Mouse (Mus musculus): ENCODE measurements at regions not wholly inside any gene's neighbourhood (a gene's known extent, or its start where the extent isn't known, plus 50 kb on each side); places are given as distances from the start of the nearest gene placed in this dataset.
"Not testable (repeated sequence)": the region's sequence is repeated elsewhere in the genome, so short reads cannot be mapped to it uniquely, and the experiment has no call there.

DNA sequence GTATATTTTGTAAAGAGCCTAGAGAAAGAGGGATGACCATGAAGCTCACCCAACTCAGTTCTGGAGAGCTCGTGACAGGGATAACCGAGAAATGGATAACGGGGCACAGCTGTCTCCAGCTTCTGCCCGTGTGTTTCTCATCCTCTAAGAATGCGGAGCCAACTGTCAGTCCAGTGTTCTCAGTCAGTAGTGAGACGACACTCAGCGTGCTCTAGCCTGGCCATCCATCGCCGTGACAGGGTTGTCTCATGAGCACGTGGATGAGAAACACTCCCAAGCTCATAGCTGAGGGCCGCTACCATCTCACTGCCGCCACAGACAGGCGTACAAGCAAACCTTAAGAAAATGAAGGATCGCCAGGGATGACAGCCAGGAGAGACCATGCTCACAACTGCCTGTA, 167.8 kb upstream of the Plcz1 start:
- Histone ChIP-seq H3K9me3 (replicated peaks) (peaks cover 8% of the 10 kb centered on the region), H3K27me3 (ENCODE audit: low read depth, poor library complexity, severe bottlenecking) (no peaks in the 10 kb centered on the region), H3K4me1 (peaks cover 6% of the 10 kb centered on the region; the same call in 1 of the 2 replicates), H3K4me3 (no peak overlapping the region), H3K27ac (replicated peaks) (no peak overlapping the region), H3K36me3 (no peaks in the 10 kb centered on the region)
- no peak for DNase-seq (ENCODE audit: low spot score)
- WGBS: 85% methylated on average over 14 of the region's 14 CpGs

DNA sequence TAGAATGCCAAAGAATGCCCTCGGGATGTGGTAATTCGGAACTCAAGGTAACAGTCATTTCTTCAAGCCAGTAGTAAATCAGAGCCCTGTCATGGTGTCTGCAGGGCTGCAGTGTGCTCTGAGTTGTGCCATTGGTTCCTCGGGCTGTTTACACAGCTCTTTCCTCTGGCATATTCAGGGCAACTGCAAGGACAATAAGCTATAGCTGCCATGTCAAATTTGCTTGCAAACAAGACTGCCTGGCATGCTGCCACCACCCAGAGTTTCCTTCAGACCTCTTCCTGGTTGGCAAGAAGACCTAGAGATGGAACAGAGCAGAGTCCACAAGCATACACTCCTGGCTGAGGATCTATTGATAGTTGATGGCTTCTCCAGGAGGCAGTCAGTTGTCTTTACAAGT, 167.1 kb upstream of the Plcz1 start:
- no peak for DNase-seq (ENCODE audit: low spot score)

DNA sequence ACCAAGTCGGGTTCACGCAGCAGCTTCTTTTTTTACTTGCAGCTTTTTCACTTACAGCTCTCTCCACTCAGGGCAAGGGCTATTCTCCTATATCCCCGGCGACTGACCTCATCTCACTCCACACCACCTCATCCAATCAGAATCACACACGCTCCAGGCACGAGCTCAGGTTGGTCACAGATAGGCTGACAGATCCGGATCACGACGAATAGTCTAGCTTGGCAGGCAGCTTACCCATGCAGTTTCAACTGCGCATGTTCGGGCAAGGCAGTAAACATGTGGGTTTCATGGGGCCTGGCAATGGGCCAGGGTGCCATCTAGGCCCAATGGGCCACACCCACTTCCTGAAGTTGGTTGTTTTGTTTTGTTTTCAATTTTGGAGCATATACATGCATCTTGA, 165.4 kb upstream of the Plcz1 start:
- not testable (repeated sequence) for H3K9me3 ChIP-seq (replicated peaks)

More for the DNA sequence above, 167.1 kb upstream of the Plcz1 start:
- no peak overlapping the region for H3K4me3 ChIP-seq
- 94% methylated on average over 3 of the region's 3 CpGs for WGBS
- H3K4me1 ChIP-seq: peaks cover 6% of the 10 kb centered on the region; the same call in 1 of the 2 replicates
- no peaks in the 10 kb centered on the region for H3K36me3 ChIP-seq
- no peak overlapping the region for H3K27ac ChIP-seq (replicated peaks)
- no peaks in the 10 kb centered on the region for H3K27me3 ChIP-seq (ENCODE audit: low read depth, poor library complexity, severe bottlenecking)
- peaks cover 8% of the 10 kb centered on the region for H3K9me3 ChIP-seq (replicated peaks)

DNA sequence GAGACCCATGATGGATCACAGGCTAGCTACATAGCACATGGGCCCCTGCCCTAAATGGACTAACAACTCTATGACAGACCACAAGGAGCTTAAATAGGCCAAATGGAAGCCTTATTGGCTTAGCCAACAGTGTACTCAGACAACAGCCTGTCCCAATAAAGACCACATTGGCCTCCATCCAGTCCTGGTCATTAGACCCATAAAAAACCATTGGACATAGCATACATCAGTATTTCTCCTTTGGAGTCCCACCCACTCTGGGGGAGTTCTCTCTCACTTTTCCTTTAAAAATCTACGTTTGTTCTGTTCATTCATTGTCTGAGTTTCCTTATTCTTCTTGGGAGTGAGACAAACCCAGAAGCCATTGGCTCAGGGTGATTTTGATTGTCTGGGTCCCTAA, 160.1 kb upstream of the Plcz1 start:
- Histone ChIP-seq H3K36me3 (no peaks in the 10 kb centered on the region), H3K4me1 (no peaks in the 10 kb centered on the region), H3K4me3 (no peak overlapping the region), H3K27ac (replicated peaks) (no peak overlapping the region), H3K27me3 (ENCODE audit: low read depth, poor library complexity, severe bottlenecking) (no peaks in the 10 kb centered on the region), H3K9me3 (replicated peaks) (no peaks in the 10 kb centered on the region)
- 77% methylated on average over 1 of the region's 1 CpGs for WGBS
- DNase-seq (ENCODE audit: low spot score): no peak

More for the DNA sequence above, 165.4 kb upstream of the Plcz1 start:
- H3K27me3 ChIP-seq (ENCODE audit: low read depth, poor library complexity, severe bottlenecking); H3K4me1 ChIP-seq; H3K4me3 ChIP-seq; H3K27ac ChIP-seq (replicated peaks); H3K36me3 ChIP-seq; DNase-seq (ENCODE audit: low spot score): not testable (repeated sequence)
- 93% methylated on average over 11 of the region's 11 CpGs for WGBS

DNA sequence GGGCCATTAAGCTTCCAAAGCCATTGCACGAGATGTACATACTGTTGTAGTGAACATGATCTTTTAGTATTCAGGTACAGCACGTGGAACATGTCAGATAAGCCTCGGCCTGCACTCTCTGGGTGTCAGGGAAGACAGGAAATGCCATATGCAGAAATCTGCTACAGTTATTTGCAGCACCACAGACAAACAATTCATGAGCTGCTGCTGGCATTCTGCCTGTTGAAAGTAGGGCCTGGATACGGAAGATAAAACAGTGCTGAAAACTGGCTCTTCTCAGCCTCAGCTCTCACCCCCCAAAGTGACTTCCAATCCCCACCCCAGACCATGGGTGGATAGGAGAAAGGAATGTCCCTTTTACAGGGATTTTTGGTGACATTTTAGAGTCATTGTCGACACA, 159.1 kb upstream of the Plcz1 start:
- no peak overlapping the region for H3K4me3 ChIP-seq
- H3K36me3 ChIP-seq: no peaks in the 10 kb centered on the region
- no peaks in the 10 kb centered on the region for H3K27me3 ChIP-seq (ENCODE audit: low read depth, poor library complexity, severe bottlenecking)
- no peak for DNase-seq (ENCODE audit: low spot score)
- H3K4me1 ChIP-seq: no peaks in the 10 kb centered on the region
- no peaks in the 10 kb centered on the region for H3K9me3 ChIP-seq (replicated peaks)
- WGBS: 88% methylated on average over 5 of the region's 5 CpGs
- H3K27ac ChIP-seq (replicated peaks): no peak overlapping the region

DNA sequence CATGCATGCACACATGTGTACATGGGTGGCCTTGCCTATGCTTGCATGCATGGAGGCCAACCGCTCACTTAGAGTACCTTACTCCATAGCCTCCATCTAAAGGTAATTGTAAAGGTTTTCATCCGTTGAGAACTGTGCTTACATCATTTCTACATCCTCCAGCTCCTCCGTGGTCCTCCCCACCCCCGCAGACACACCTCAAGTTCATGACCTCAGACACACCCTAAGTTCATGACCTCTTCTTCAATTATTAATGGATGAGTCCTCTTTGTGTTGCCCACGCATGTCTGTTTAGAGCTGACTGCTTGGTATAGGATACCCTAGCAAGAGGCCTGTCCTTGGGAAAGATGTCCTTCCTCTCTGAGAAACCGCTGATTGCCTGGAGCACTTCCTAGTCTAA, 156.8 kb upstream of the Plcz1 start:
- WGBS: 90% methylated on average over 6 of the region's 6 CpGs
- Histone ChIP-seq H3K4me1 (peaks cover 7% of the 10 kb centered on the region), H3K4me3 (no peak overlapping the region)

DNA sequence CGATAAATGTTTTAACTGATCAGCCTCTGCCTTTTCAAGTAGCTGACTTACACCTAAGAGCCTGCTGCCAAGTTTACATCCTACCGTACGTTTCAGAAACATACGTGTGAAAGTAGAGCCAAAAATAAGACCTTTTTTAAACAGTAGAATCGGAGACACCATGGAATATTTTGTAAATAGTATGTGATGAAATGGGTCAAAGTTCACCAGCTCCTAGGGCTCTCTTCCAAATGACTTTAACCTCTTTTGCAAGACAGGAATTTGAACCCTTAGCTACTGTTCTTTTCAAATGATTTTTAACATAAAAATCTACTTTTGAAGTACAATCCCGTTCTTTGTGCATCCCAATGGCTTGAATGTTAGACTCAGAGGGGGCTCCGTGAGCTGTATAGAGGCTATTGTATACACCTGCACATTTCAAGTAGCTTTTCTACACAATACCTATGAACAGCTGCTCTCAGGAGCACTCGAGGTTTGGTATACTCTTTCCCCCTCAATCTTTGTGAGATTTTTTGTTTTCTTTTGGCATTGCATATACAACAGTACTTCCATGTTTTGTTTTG, 155.9 kb upstream of the Plcz1 start:
- no peaks in the 10 kb centered on the region for H3K27me3 ChIP-seq (ENCODE audit: low read depth, poor library complexity, severe bottlenecking)
- 88% methylated on average over 8 of the region's 8 CpGs for WGBS
- peaks cover 13% of the 10 kb centered on the region for H3K4me1 ChIP-seq
- no peak overlapping the region for H3K27ac ChIP-seq (replicated peaks)
- no peaks in the 10 kb centered on the region for H3K9me3 ChIP-seq (replicated peaks)
- DNase-seq (ENCODE audit: low spot score): no peak
- no peak overlapping the region for H3K4me3 ChIP-seq
- H3K36me3 ChIP-seq: no peaks in the 10 kb centered on the region

More for the DNA sequence above, 156.8 kb upstream of the Plcz1 start:
- H3K36me3 ChIP-seq: no peaks in the 10 kb centered on the region
- no peaks in the 10 kb centered on the region for H3K27me3 ChIP-seq (ENCODE audit: low read depth, poor library complexity, severe bottlenecking)
- DNase-seq (ENCODE audit: low spot score): no peak
- no peaks in the 10 kb centered on the region for H3K9me3 ChIP-seq (replicated peaks)
- no peak overlapping the region for H3K27ac ChIP-seq (replicated peaks)

DNA sequence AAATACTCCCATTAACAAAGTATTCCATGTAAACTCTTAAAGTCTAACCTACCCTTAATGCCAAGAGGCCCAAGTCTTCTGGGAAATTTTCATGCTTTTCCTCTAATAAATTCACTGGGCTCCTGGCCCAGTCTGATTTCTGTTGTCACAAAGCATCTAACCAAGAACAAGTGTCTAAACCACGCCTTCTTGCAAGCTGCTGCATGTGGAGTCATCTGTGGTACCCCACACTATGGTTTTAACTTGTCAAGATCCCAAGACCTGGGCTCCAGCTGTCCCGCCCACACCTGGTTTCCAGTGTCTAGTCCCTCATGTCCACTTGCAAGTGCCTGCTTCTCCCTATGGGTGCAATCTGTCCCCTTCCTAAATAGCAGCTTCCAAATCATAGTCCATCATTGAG, 153.0 kb upstream of the Plcz1 start:
- H3K36me3 ChIP-seq: no peaks in the 10 kb centered on the region
- no peak for DNase-seq (ENCODE audit: low spot score)
- H3K4me3 ChIP-seq: no peak overlapping the region
- H3K4me1 ChIP-seq: peaks cover 13% of the 10 kb centered on the region
- WGBS: 87% methylated on average over 2 of the region's 2 CpGs
- no peaks in the 10 kb centered on the region for H3K9me3 ChIP-seq (replicated peaks)
- no peak overlapping the region for H3K27ac ChIP-seq (replicated peaks)
- H3K27me3 ChIP-seq (ENCODE audit: low read depth, poor library complexity, severe bottlenecking): no peaks in the 10 kb centered on the region

DNA sequence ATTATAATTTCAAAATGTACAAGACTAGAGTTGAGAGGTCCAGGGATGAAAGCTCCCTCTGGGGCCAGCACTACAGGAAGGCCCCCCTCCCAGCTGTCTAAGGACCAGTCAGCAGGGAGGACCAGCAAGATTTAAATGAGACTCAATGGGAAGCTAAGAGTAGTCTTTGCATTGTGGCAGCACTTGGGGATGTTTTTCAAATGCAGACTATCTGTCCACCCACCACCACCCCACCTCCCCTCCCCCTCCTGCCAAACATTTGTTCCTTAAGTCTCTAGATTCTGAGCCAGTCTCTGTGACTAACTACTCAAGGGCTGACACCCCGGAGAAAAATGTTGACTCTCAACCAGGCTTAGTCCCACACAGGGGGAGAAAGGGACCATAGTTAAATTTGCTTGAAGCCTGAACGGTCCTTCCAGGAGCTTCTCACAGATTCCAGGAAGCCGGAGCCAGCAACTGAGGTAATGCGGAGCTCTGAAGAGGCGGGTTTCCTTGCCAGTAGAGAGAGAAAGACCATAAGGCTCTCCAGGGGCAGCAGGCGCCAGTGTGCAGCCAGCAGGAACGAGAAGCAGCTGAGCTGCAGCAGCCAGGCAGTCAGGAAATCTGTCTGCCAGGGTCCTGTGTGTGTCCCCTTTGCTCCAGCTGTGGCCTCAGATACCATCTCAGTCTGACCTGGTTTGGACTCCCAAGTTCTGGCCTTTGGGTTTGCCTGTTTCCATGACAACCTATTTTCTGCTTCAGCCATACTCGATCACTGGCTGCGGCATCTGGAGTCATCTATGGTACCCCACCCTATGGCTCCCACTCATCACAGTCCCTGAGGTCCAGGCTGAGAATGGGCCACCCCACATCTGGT, 152.1 kb upstream of the Plcz1 start:
- peak overlapping the region; percentile 60 for H3K27ac ChIP-seq (replicated peaks)
- H3K4me3 ChIP-seq: no peak overlapping the region
- 25% methylated on average over 9 of the region's 9 CpGs for WGBS
- peak; percentile 25 for DNase-seq (ENCODE audit: low spot score)
- H3K27me3 ChIP-seq (ENCODE audit: low read depth, poor library complexity, severe bottlenecking): no peaks in the 10 kb centered on the region
- no peaks in the 10 kb centered on the region for H3K36me3 ChIP-seq
- no peaks in the 10 kb centered on the region for H3K9me3 ChIP-seq (replicated peaks)
- H3K4me1 ChIP-seq: peaks cover 17% of the 10 kb centered on the region

DNA sequence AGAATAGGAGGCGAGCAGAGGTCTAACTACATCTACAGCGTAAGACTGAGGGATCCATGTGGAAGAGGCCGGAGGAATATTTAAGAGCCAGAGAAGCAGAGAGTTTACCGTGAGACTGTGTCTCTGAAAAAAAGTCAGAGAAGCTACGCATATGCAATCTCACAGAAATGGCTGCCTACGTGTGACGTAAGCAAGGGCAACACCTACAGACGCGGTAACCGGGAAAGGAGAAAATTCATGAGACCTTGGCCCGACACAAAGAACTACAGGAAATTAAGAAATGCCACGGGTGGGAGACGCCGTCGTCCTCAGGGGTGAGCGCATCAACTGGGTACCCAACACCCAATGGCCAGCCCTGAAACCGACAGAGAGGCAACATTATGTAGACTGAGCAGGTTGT, 151.3 kb upstream of the Plcz1 start:
- no peak for DNase-seq (ENCODE audit: low spot score)
- Histone ChIP-seq H3K9me3 (replicated peaks) (no peaks in the 10 kb centered on the region), H3K27ac (replicated peaks) (no peak overlapping the region), H3K27me3 (ENCODE audit: low read depth, poor library complexity, severe bottlenecking) (no peaks in the 10 kb centered on the region), H3K4me3 (no peak overlapping the region), H3K4me1 (peaks cover 17% of the 10 kb centered on the region), H3K36me3 (no peaks in the 10 kb centered on the region)
- 79% methylated on average over 17 of the region's 17 CpGs for WGBS

DNA sequence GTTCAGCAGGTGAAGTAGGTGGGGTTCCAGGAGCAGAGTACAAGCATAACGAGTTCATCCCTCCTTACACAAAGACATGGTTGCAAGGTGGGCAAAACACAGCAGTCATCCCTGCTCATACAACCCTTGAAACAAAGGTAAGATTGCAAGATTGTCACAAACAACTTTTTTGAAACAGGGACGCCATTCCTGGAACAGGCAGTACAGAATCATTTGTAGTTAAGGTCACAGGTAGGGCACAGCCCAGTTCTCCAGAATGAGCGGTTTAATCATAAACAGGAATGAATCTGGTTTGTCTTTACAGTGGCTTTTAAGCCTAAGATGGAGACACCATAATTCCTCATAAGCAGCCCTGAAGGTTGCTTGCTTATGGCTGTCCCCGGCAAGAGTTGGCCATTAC, 150.1 kb upstream of the Plcz1 start:
- H3K9me3 ChIP-seq (replicated peaks): no peaks in the 10 kb centered on the region
- peaks cover 17% of the 10 kb centered on the region for H3K4me1 ChIP-seq
- no peak overlapping the region for H3K4me3 ChIP-seq
- no peaks in the 10 kb centered on the region for H3K36me3 ChIP-seq
- no peaks in the 10 kb centered on the region for H3K27me3 ChIP-seq (ENCODE audit: low read depth, poor library complexity, severe bottlenecking)
- no peak overlapping the region for H3K27ac ChIP-seq (replicated peaks)
- no peak for DNase-seq (ENCODE audit: low spot score)
- 87% methylated on average over 4 of the region's 4 CpGs for WGBS

DNA sequence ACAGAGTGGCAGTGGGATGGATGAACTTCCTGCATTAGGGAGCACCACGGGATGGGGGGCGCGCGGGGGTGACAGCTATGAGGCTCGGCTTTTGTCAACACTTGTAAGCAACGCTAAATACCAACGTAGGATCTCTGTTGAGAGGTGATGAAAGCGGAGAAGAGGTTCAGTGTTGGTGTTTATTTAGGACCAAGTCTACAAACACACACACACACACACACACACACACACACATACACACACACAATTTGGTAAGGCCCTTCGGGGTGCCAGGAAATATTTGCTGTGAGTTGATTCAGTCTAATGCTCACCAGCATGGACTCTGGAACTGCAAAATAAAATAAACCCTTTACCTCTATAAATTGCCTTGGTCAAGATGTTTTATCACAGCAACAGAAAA, 148.3 kb upstream of the Plcz1 start:
- H3K27ac ChIP-seq (replicated peaks): no peak overlapping the region
- WGBS: 91% methylated on average over 9 of the region's 9 CpGs
- peaks cover 17% of the 10 kb centered on the region for H3K4me1 ChIP-seq
- no peak overlapping the region for H3K4me3 ChIP-seq
- DNase-seq (ENCODE audit: low spot score): no peak
- H3K27me3 ChIP-seq (ENCODE audit: low read depth, poor library complexity, severe bottlenecking): no peaks in the 10 kb centered on the region
- no peaks in the 10 kb centered on the region for H3K9me3 ChIP-seq (replicated peaks)
- H3K36me3 ChIP-seq: no peaks in the 10 kb centered on the region

DNA sequence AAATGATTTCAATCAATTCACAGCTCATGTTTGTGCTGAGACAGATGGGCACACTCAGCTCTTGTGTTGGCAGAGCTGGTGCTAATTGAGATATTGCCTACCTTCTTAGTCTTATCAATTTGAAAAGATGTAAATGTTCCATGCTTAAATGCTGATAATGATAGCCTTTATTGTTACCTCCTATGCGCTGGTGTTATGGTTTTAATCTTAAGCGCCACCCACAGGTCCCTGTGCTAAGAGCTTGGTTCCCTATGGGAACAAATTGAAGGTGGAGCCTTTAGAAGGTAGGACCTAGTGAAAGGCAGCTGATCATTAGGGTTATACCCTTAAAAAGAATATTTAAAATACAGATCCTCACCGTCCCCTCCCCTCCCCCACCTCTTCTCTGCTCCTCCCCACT, 146.5 kb upstream of the Plcz1 start:
- no peak for DNase-seq (ENCODE audit: low spot score)
- no peak overlapping the region for H3K4me3 ChIP-seq
- H3K36me3 ChIP-seq: no peaks in the 10 kb centered on the region
- H3K4me1 ChIP-seq: peaks cover 7% of the 10 kb centered on the region
- no peaks in the 10 kb centered on the region for H3K9me3 ChIP-seq (replicated peaks)
- H3K27ac ChIP-seq (replicated peaks): no peak overlapping the region
- 92% methylated on average over 3 of the region's 3 CpGs for WGBS
- H3K27me3 ChIP-seq (ENCODE audit: low read depth, poor library complexity, severe bottlenecking): no peaks in the 10 kb centered on the region

Data from midbrain, embryonic 10.5 days (tissue).